Mouse (Mus musculus): Measurements from ENCODE around the gene C77080. TPM values are rescaled to one million over a fixed set of nuclear protein-coding genes. Genes with fewer than 3 reads are reported as not detected.

C77080 gene
- total and polyA plus RNA-seq, 2 experiments: 8.9 to 60.7 TPM

DNA sequence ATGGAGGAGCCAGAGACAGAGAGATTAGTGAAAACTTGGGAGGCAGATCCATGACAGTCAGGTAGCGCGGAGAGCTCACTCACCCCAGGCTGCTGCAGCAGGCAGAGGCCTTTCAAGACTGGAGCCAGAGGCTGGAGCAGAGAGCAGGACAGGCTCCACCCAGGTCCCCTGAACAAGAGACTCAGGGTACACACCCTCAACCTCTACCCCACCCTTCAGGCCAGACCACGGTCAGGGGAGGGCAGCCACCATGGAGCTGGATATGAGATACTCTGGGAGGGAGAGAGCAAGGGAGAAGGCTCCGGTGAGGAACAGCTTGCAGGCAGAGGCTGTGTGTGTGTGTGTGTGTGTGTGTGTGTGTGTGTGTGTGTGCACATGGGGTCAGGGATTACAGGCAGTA lies 5.0 kb upstream of the C77080 start:
- no peaks in the 10 kb centered on the region for H3K27me3 ChIP-seq (ENCODE audit: control insufficient read depth, insufficient read depth, low read length)
- peaks cover 3% of the 10 kb centered on the region; the same call in 1 of the 2 replicates for H3K4me1 ChIP-seq (ENCODE audit: control insufficient read depth, insufficient read depth, low read length)
- no peak overlapping the region for H3K4me3 ChIP-seq (ENCODE audit: insufficient read depth, low read depth, low read length)
- H3K79me2 ChIP-seq (ENCODE audit: control insufficient read depth, insufficient read depth, low read length): no peaks in the 10 kb centered on the region
- no peaks in the 10 kb centered on the region for H3K36me3 ChIP-seq (ENCODE audit: control insufficient read depth, insufficient read depth, low read length)
- no peak overlapping the region for H3K27ac ChIP-seq (replicated peaks; ENCODE audit: insufficient read depth, low read depth, low read length)
- WGBS: 94% methylated on average over 4 of the region's 4 CpGs
- no peak overlapping the region for H3K9ac ChIP-seq (ENCODE audit: low read depth, low read length)
- DNase-seq (ENCODE audit: extremely low read depth, low read depth, low spot score): no peak
- TF ChIP-seq CTCF (IDR thresholded peaks at IDR 0.05; ENCODE audit: low read depth, low read length) (no peak), POLR2A (IDR thresholded peaks at IDR 0.05; ENCODE audit: extremely low read depth, insufficient read depth, low read length) (no peak)

DNA sequence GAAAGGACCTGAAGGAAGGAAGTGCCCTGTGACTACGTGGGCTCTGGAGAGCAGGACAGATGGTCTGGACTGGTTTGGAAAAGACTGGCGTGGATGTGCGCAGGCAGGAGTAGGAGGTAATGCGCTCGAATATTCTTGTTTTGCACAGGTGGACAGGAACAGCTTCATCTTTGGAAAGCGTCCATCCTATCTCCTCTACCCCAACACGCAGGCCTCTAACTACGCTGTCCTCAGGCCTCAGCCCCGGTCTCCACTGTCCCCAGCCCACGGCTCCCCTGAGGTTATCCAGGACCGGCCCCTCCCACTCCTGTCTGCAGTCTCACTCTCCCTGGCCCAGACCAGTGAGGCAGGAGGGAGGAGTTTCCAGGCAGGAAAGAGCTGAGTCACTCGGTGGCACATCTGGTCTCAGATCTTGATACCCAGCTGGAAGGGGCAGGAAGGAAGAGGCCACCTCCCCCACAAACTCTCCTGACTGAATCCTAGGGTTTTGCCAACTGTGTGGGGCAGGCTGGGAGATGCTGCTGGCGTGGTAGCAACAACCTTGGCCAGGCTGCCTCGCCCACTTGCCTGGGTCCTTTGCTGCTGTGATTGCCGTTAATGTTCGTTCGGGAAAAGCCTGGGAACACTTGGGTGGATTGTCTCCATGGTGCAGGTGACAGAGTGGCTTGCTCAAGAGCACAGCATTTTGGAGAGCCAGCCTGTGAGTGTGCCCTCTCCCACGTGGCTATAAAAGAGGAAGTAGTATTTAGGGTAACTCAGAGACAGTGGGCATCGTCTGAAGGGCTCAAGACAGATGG lies 2.2 kb upstream of the C77080 start:
- TF ChIP-seq CTCF (IDR thresholded peaks at IDR 0.05; ENCODE audit: low read depth, low read length): no peak
- no peak for TF ChIP-seq POLR2A (IDR thresholded peaks at IDR 0.05; ENCODE audit: extremely low read depth, insufficient read depth, low read length)
- Histone ChIP-seq H3K27me3 (ENCODE audit: control insufficient read depth, insufficient read depth, low read length) (no peaks in the 10 kb centered on the region), H3K36me3 (ENCODE audit: control insufficient read depth, insufficient read depth, low read length) (no peaks in the 10 kb centered on the region), H3K27ac (replicated peaks; ENCODE audit: insufficient read depth, low read depth, low read length) (no peak overlapping the region), H3K79me2 (ENCODE audit: control insufficient read depth, insufficient read depth, low read length) (no peaks in the 10 kb centered on the region), H3K4me1 (ENCODE audit: control insufficient read depth, insufficient read depth, low read length) (peaks cover 3% of the 10 kb centered on the region; the same call in 1 of the 2 replicates), H3K9ac (ENCODE audit: low read depth, low read length) (no peak overlapping the region), H3K4me3 (ENCODE audit: insufficient read depth, low read depth, low read length) (no peak overlapping the region)
- DNase-seq (ENCODE audit: extremely low read depth, low read depth, low spot score): peak; percentile 39
- 46% methylated on average over 19 of the region's 19 CpGs for WGBS

DNA sequence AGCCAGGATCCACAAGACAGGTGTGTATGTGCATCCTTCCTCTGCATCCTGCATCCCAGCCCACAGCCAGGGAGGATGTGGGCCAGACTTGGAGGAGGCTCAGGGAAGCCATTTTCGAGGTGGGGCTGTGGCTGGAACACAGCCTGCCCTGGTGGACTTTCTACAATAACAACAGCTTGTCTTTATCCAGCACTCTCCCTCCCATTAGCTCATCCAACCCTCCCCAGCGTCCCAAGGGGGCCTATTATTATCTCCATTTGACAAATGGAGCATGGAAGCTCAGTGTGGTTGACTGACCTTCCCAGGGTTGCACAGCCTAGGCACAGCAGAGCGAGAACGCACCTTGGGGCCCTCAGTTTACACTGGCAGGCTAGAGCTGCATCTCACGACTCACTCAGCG lies 526 bp downstream of the C77080 start:
- Histone ChIP-seq H3K9ac (ENCODE audit: low read depth, low read length) (no peak overlapping the region), H3K4me1 (ENCODE audit: control insufficient read depth, insufficient read depth, low read length) (peaks cover 3% of the 10 kb centered on the region; the same call in 1 of the 2 replicates), H3K36me3 (ENCODE audit: control insufficient read depth, insufficient read depth, low read length) (no peaks in the 10 kb centered on the region), H3K79me2 (ENCODE audit: control insufficient read depth, insufficient read depth, low read length) (no peaks in the 10 kb centered on the region), H3K27me3 (ENCODE audit: control insufficient read depth, insufficient read depth, low read length) (no peaks in the 10 kb centered on the region), H3K27ac (replicated peaks; ENCODE audit: insufficient read depth, low read depth, low read length) (no peak overlapping the region), H3K4me3 (ENCODE audit: insufficient read depth, low read depth, low read length) (no peak overlapping the region)
- TF ChIP-seq POLR2A (IDR thresholded peaks at IDR 0.05; ENCODE audit: extremely low read depth, insufficient read depth, low read length) (no peak), CTCF (IDR thresholded peaks at IDR 0.05; ENCODE audit: low read depth, low read length) (no peak)
- 72% methylated on average over 6 of the region's 6 CpGs for WGBS
- no peak for DNase-seq (ENCODE audit: extremely low read depth, low read depth, low spot score)

DNA sequence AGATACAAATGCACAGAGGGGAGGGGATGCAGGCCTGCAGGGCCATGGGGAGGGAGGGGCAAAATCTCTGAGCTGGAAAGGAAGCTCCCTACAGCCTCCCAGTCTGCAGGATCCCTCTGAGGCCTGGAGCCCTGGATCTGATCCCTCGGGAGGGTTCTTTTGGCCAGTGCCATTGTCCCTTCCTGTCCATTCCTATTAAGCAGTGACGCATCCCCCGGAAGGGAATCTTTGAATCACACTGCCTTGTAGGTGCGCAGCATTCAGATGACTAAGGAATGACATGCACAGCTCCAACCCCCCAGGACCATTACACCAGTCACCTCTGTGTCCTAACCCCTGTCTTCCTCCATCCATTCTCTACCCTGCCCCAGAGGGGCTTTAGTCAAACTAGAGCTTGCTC lies 2.1 kb downstream of the C77080 start:
- 71% methylated on average over 4 of the region's 4 CpGs for WGBS

DNA sequence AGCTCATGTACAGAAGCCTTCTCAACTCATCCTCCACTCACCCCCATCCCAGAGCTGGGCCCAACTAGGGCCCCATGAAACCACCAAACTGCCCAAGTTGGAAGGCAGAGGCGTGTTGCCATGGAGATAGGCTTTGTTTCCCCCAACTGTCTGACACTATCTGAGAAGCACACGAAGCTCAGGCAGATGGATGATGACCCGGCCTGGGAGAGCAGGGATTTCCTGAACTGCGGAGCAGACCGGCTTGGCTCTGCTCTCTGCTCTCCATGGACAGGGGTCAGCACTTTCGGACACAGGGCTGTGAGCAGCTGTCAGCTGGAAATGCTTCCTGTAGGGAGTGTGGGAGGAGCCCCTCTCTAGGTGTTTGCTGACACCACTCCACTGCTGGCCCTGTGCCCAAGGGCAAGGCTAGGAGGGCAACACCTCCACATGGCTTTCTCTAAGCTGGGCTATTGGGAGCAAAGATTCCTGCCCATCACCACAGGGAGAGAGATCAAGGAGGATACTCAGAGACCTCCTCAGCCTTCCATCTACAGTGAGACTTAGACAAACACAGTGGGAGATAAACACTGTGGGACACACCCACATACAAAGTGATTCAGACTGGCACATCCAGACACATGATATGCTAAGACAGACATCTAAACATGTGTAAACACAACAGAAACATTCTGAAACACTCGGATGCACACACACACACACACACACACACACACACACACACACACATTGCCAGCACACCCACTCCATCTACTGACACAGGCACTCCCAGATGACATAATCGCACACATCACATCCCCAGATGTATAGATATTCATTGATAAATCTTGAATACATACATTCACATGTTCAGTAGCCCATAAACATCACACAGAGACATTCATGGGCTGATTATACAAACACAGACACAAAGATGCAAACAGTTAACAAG lies 4.5 kb downstream of the C77080 start:
- no peak for DNase-seq (ENCODE audit: extremely low read depth, low read depth, low spot score)
- 28% methylated on average over 8 of the region's 8 CpGs for WGBS
- Histone ChIP-seq H3K4me1 (ENCODE audit: control insufficient read depth, insufficient read depth, low read length) (peaks cover 1% of the 10 kb centered on the region; the same call in 1 of the 2 replicates), H3K4me3 (ENCODE audit: insufficient read depth, low read depth, low read length) (no peak overlapping the region), H3K27ac (replicated peaks; ENCODE audit: insufficient read depth, low read depth, low read length) (no peak overlapping the region), H3K79me2 (ENCODE audit: control insufficient read depth, insufficient read depth, low read length) (no peaks in the 10 kb centered on the region), H3K36me3 (ENCODE audit: control insufficient read depth, insufficient read depth, low read length) (no peaks in the 10 kb centered on the region), H3K27me3 (ENCODE audit: control insufficient read depth, insufficient read depth, low read length) (no peaks in the 10 kb centered on the region), H3K9ac (ENCODE audit: low read depth, low read length) (no peak overlapping the region)
- no peak for TF ChIP-seq POLR2A (IDR thresholded peaks at IDR 0.05; ENCODE audit: extremely low read depth, insufficient read depth, low read length)
- TF ChIP-seq CTCF (IDR thresholded peaks at IDR 0.05; ENCODE audit: low read depth, low read length): no peak

More for the DNA sequence above, 2.1 kb downstream of the C77080 start:
- no peak for DNase-seq (ENCODE audit: extremely low read depth, low read depth, low spot score)
- H3K36me3 ChIP-seq (ENCODE audit: control insufficient read depth, insufficient read depth, low read length): no peaks in the 10 kb centered on the region
- H3K4me1 ChIP-seq (ENCODE audit: control insufficient read depth, insufficient read depth, low read length): peaks cover 3% of the 10 kb centered on the region; the same call in 1 of the 2 replicates
- no peak overlapping the region for H3K27ac ChIP-seq (replicated peaks; ENCODE audit: insufficient read depth, low read depth, low read length)
- H3K27me3 ChIP-seq (ENCODE audit: control insufficient read depth, insufficient read depth, low read length): no peaks in the 10 kb centered on the region
- TF ChIP-seq POLR2A (IDR thresholded peaks at IDR 0.05; ENCODE audit: extremely low read depth, insufficient read depth, low read length): no peak
- no peak for TF ChIP-seq CTCF (IDR thresholded peaks at IDR 0.05; ENCODE audit: low read depth, low read length)
- no peak overlapping the region for H3K9ac ChIP-seq (ENCODE audit: low read depth, low read length)
- no peak overlapping the region for H3K4me3 ChIP-seq (ENCODE audit: insufficient read depth, low read depth, low read length)
- H3K79me2 ChIP-seq (ENCODE audit: control insufficient read depth, insufficient read depth, low read length): no peaks in the 10 kb centered on the region
